Mouse (Mus musculus) embryo, embryonic 10 days (tissue): ENCODE results near the gene Lrrc28.

Source experiments
- DNase-seq: peaks from one replicate; pipeline ENCODE4 v3.0.0-alpha.2; 2015; ENCODE audit warnings: low spot score

Gene Lrrc28

GRCm38 (mm10) chr7:67593902-67594301 lies 51.2 kb downstream of the Lrrc28 start:
- DNase-seq, result no peak

- no peak for DNase-seq
Observed at GRCm38 (mm10) chr7:67592670-67593069, 52.4 kb downstream of the Lrrc28 start.

GRCm38 (mm10) chr7:67588743-67589142 lies 56.3 kb downstream of the Lrrc28 start:
- no peak for DNase-seq

- no peak for DNase-seq
Observed at GRCm38 (mm10) chr7:67586479-67586878, 58.6 kb downstream of the Lrrc28 start.

GRCm38 (mm10) chr7:67583852-67584251 lies 61.2 kb downstream of the Lrrc28 start:
- DNase-seq, result no peak

- no peak for DNase-seq
Observed at GRCm38 (mm10) chr7:67578783-67579482, 66.1 kb downstream of the Lrrc28 start.

GRCm38 (mm10) chr7:67578044-67578443 lies 67.0 kb downstream of the Lrrc28 start:
- no peak for DNase-seq

- peak; percentile 19 for DNase-seq
Observed at GRCm38 (mm10) chr7:67566510-67567237, 78.4 kb downstream of the Lrrc28 start.

GRCm38 (mm10) chr7:67565132-67565531 lies 79.9 kb downstream of the Lrrc28 start:
- DNase-seq, result no peak

GRCm38 (mm10) chr7:67562176-67562575 lies 82.9 kb downstream of the Lrrc28 start:
- DNase-seq, result no peak

GRCm38 (mm10) chr7:67559486-67559885 lies 85.6 kb downstream of the Lrrc28 start:
- no peak for DNase-seq

- DNase-seq, result no peak
Observed at GRCm38 (mm10) chr7:67558230-67558629, 86.8 kb downstream of the Lrrc28 start.

GRCm38 (mm10) chr7:67554863-67555262 lies 90.2 kb downstream of the Lrrc28 start:
- no peak for DNase-seq

GRCm38 (mm10) chr7:67551242-67551641 lies 93.8 kb downstream of the Lrrc28 start:
- no peak for DNase-seq

GRCm38 (mm10) chr7:67549073-67549561 lies 96.0 kb downstream of the Lrrc28 start:
- DNase-seq, result peak; percentile 70

GRCm38 (mm10) chr7:67548599-67549041 lies 96.4 kb downstream of the Lrrc28 start:
- no peak for DNase-seq

GRCm38 (mm10) chr7:67546282-67546681 lies 98.8 kb downstream of the Lrrc28 start:
- DNase-seq, result no peak

GRCm38 (mm10) chr7:67544586-67544985 lies 100.5 kb downstream of the Lrrc28 start:
- no peak for DNase-seq

- no peak for DNase-seq
Observed at GRCm38 (mm10) chr7:67543641-67544040, 101.4 kb downstream of the Lrrc28 start.

- DNase-seq, result no peak
Observed at GRCm38 (mm10) chr7:67536588-67537372, 108.3 kb downstream of the Lrrc28 start.

- DNase-seq, result no peak
Observed at GRCm38 (mm10) chr7:67535941-67536340, 109.1 kb downstream of the Lrrc28 start.

- no peak for DNase-seq
Observed at GRCm38 (mm10) chr7:67530981-67531380, 114.1 kb downstream of the Lrrc28 start.
